In the genomic region with DNA sequence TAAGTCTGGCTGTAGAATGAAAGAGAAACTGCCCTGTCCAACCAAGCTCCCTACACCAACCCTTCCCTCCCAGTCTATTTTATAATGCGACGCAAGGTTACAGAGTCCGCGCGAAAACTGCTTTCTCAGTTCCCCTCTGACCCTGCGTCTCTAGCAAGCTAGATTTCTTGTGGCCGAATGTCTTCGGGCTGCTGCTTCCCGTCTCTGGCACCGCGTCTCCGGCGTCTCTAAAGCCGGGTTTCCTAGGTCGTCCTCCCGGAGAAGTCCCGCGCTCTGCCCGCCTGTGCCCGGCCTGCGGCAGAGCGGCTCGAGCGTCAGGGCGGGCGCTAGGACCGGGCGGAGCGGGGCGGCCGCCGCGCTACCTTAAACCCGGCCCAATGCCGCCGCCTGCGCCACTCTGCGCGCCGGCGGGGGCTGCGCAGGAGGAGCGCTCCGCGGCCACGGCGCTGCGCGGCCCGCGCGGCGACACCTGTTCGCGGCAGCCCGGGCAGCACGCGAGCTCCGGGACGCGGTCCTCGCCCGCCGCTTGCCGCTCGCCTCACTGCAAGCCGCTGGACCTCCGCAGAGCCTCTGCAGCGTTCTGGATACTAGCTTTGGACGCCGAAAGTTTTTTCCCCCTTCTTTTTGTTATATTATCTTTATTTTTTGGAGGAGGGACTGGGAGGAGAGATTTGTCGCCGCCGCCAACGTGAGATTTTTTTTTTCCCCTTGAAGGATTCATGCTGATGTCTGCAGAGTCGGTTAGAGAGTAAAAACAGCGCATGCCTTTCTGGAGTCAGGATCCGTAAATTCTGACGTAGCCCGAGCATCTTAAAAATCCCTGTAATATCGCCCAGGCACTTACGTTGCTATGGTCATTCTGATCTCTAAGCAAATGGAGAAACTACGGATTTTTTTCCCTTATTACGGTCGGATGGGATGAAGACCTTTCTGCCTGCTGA, we compare ENCODE assay signal across 7 mouse cellular contexts. TPM values are rescaled to one million over a fixed set of nuclear protein-coding genes. Genes with fewer than 3 reads are reported as not detected.
DNase-seq lines count a peak whose midpoint lies in the region; ATAC-seq and TF ChIP-seq lines count a peak whose summit lies in the region.

No protein-coding gene starts in this region.

- peaks cover 45% of the 10 kb centered on the region for H3K27me3 ChIP-seq in intestine, embryonic 15.5 days (replicated peaks)

- intact Hi-C loops in left cerebral cortex, postnatal 36 days (cut with DNase I) = loop anchor here (5.0 kb wide), 1 partner anchor 1130 kb away; a partner anchor contains a TSS

- H3K27ac ChIP-seq in cortical plate, adult 2 months (ENCODE audit: insufficient read depth, low read length) = 0 out of 2 replicates have a peak overlapping the region, but pooled peaks have one; percentile 35
- peak overlapping the region; percentile 90 for H3K27ac ChIP-seq in intestine, embryonic 15.5 days

- 0 out of 2 replicates have a peak, but pooled peaks have one; percentile 13 for TF ChIP-seq POLR2A in cortical plate, adult 2 months (IDR thresholded peaks at IDR 0.05; ENCODE audit: extremely low read depth, insufficient read depth, low read length)

- peak overlapping the region; percentile 65 for H3K9ac ChIP-seq in intestine, embryonic 15.5 days

- under 1% methylated on average over 85 of the region's 85 CpGs for WGBS in intestine, embryonic 15.5 days

- ATAC-seq in granulocyte monocyte progenitor cell, adult 5-6 weeks (replicated peaks; ENCODE audit: poor library complexity, severe bottlenecking) = peak; percentile 55
- peak; percentile 83 for ATAC-seq in intestine, embryonic 15.5 days
- peak; percentile 62 for ATAC-seq in megakaryocyte progenitor cell, adult 5-6 weeks (replicated peaks; ENCODE audit: poor library complexity)

- DNase-seq in adrenal gland, adult 8-10 months = peak; percentile 52
- DNase-seq in left cerebral cortex, postnatal 36 days (ENCODE audit: low spot score in 2 of 2) = peak; percentile 78 to 90
- peak; percentile 67 for DNase-seq in right cerebral cortex, postnatal 14 days

- H3K9me3 ChIP-seq in intestine, embryonic 15.5 days = no peaks in the 10 kb centered on the region

- TF ChIP-seq CTCF in cortical plate, adult 2 months (IDR thresholded peaks at IDR 0.05; ENCODE audit: extremely low read depth, insufficient read depth, low read length) = no peak

- H3K4me1 ChIP-seq in cortical plate, adult 2 months (ENCODE audit: control insufficient read depth, insufficient read depth, low read length) = no peaks in the 10 kb centered on the region
- peaks cover 28% of the 10 kb centered on the region for H3K4me1 ChIP-seq in intestine, embryonic 15.5 days (replicated peaks)

- peak overlapping the region; percentile 92 for H3K4me2 ChIP-seq in intestine, embryonic 15.5 days (replicated peaks)

- no peaks in the 10 kb centered on the region for H3K36me3 ChIP-seq in intestine, embryonic 15.5 days

- peak overlapping the region; percentile 78 for H3K4me3 ChIP-seq in cortical plate, adult 2 months (ENCODE audit: insufficient read depth, low read length)
- peak overlapping the region; percentile 59 for H3K4me3 ChIP-seq in intestine, embryonic 15.5 days (replicated peaks)

RNA-seq across cellular contexts. Expression of a gene that starts 1.8 kb away (rescaled TPM):
- 10 to 100 TPM; 16.5 to 33.2 (median 28.2) TPM for total RNA-seq in adrenal gland, adult 8-10 months (2022)
- polyA plus RNA-seq in cortical plate, adult 2 months (2012; rRNA removed) = 18.0 and 20.5 TPM in 2 replicates
- total RNA-seq in granulocyte monocyte progenitor cell, adult 5-6 weeks (2014; fragmentation: Nextera tagmentation) = not detected in 2 replicates
- total RNA-seq in granulocyte monocyte progenitor cell, adult 5-6 weeks (2017) = not detected in 2 replicates
- polyA plus RNA-seq in intestine, embryonic 15.5 days (2015; fragmentation: Nextera tagmentation; extraction: Ambion mirVana) = 17.1 and 19.3 TPM in 2 replicates
- total RNA-seq in left cerebral cortex, postnatal 36 days (2021) = 10 to 100 TPM; 20.3 to 23.4 TPM
- not detected in 2 replicates for total RNA-seq in megakaryocyte progenitor cell, adult 5-6 weeks (2015)
- not detected in 2 replicates for total RNA-seq in megakaryocyte progenitor cell, adult 5-6 weeks (2017)

Comparison
In these comparisons a context has a peak if more than half of its experiments do, and no peak if none do; other contexts are left out.
1. Peak in every context shown above with its lines: DNase-seq, ATAC-seq, H3K4me3 ChIP-seq and H3K27ac ChIP-seq.
2. RNA of a gene that starts 1.8 kb away (total RNA-seq): 16.5 to 33.2 TPM in adrenal gland, adult 8-10 months and 20.3 to 23.4 TPM in left cerebral cortex, postnatal 36 days; not detected in granulocyte monocyte progenitor cell, adult 5-6 weeks and not detected in megakaryocyte progenitor cell, adult 5-6 weeks; every median in the first group is over 10 times any median in the second.